Mouse (Mus musculus) limb, embryonic 10.5 days (tissue): ENCODE results near the gene Aagab. TPM values are rescaled to one million over a fixed set of nuclear protein-coding genes. Genes with fewer than 3 reads are reported as not detected.

Experiments used
- DNase-seq: peaks from one replicate; pipeline ENCODE4 v3.0.0-alpha.2; 2017; ENCODE audit warnings: low spot score
- H3K27ac ChIP-seq: fragments of 300-500 bp; sonication (generic); 2 replicates; pipeline ENCODE4 v1.5.1; 2016; ENCODE audit warnings: mild to moderate bottlenecking
- H3K27me3 ChIP-seq: fragments of 300-500 bp; sonication (generic); 2 replicates; pipeline ENCODE4 v1.6.1; 2016; ENCODE audit warnings: low read depth, mild to moderate bottlenecking; ENCODE audit not compliant: poor library complexity, severe bottlenecking
- H3K36me3 ChIP-seq: fragments of 300-500 bp; sonication (generic); 2 replicates; pipeline ENCODE4 v1.6.1; 2016; ENCODE audit warnings: mild to moderate bottlenecking, moderate library complexity
- H3K4me1 ChIP-seq: fragments of 300-500 bp; sonication (generic); 2 replicates; pipeline ENCODE4 v1.6.1; 2016
- H3K4me3 ChIP-seq: fragments of 300-500 bp; sonication (generic); 2 replicates; pipeline ENCODE4 v1.5.1; 2016; ENCODE audit warnings: mild to moderate bottlenecking, moderate library complexity
- H3K9me3 ChIP-seq: fragments of 300-500 bp; sonication (generic); replicated peaks from 2 replicates; pipeline ENCODE4 v1.6.1; 2016; ENCODE audit warnings: mild to moderate bottlenecking
- WGBS: fragments of 180-500 bp; shearing (Covaris S2); methylation state at CpG from one replicate; pipeline ENCODE4 v1.1.7; 2016; 5-methylcytosine and 5-hydroxymethylcytosine counted together
- polyA plus RNA-seq: library from polyadenylated mRNA; unstranded; fragments of >200 nt; fragmentation: Nextera tagmentation; extraction: Ambion mirVana; gene quantifications from 2 replicates; pipeline ENCODE4 v1.2.1, GENCODE M21; 2016

Gene Aagab
- polyA plus RNA-seq, 1 experiment from 2014 or later: 36.8 TPM

- H3K36me3 ChIP-seq: no peaks in the 10 kb centered on the region
- WGBS: 93% methylated on average over 2 of the region's 2 CpGs
- no peaks in the 10 kb centered on the region for H3K27me3 ChIP-seq
- H3K4me3 ChIP-seq: no peak overlapping the region
- H3K4me1 ChIP-seq: peaks cover 86% of the 10 kb centered on the region
- no peak for DNase-seq
- peak overlapping the region; percentile 87 for H3K27ac ChIP-seq
- no peaks in the 10 kb centered on the region for H3K9me3 ChIP-seq
Observed at GRCm38 (mm10) chr9:63609776-63610175, 7.3 kb downstream of the Aagab start.

- DNase-seq: no peak
- no peak overlapping the region for H3K4me3 ChIP-seq
- no peaks in the 10 kb centered on the region for H3K27me3 ChIP-seq
- peaks cover 86% of the 10 kb centered on the region for H3K4me1 ChIP-seq
- no peaks in the 10 kb centered on the region for H3K36me3 ChIP-seq
- WGBS: 93% methylated on average over 6 of the region's 6 CpGs
- H3K9me3 ChIP-seq: no peaks in the 10 kb centered on the region
- H3K27ac ChIP-seq: peak overlapping the region; percentile 87
Observed at GRCm38 (mm10) chr9:63610231-63610630, 7.8 kb downstream of the Aagab start.

- Histone ChIP-seq H3K27me3 (no peaks in the 10 kb centered on the region), H3K9me3 (no peaks in the 10 kb centered on the region), H3K27ac (peak overlapping the region; percentile 87), H3K4me1 (peaks cover 81% of the 10 kb centered on the region), H3K36me3 (no peaks in the 10 kb centered on the region), H3K4me3 (peak overlapping the region; percentile 28)
- 29% methylated on average over 13 of the region's 13 CpGs for WGBS
- peak; percentile 66 for DNase-seq
Observed at GRCm38 (mm10) chr9:63610841-63611366, 8.4 kb downstream of the Aagab start.

GRCm38 (mm10) chr9:63611967-63612366 lies 9.5 kb downstream of the Aagab start:
- H3K4me1 ChIP-seq: peaks cover 81% of the 10 kb centered on the region
- peak overlapping the region; percentile 87 for H3K27ac ChIP-seq
- WGBS: 67% methylated on average over 5 of the region's 5 CpGs

DNA sequence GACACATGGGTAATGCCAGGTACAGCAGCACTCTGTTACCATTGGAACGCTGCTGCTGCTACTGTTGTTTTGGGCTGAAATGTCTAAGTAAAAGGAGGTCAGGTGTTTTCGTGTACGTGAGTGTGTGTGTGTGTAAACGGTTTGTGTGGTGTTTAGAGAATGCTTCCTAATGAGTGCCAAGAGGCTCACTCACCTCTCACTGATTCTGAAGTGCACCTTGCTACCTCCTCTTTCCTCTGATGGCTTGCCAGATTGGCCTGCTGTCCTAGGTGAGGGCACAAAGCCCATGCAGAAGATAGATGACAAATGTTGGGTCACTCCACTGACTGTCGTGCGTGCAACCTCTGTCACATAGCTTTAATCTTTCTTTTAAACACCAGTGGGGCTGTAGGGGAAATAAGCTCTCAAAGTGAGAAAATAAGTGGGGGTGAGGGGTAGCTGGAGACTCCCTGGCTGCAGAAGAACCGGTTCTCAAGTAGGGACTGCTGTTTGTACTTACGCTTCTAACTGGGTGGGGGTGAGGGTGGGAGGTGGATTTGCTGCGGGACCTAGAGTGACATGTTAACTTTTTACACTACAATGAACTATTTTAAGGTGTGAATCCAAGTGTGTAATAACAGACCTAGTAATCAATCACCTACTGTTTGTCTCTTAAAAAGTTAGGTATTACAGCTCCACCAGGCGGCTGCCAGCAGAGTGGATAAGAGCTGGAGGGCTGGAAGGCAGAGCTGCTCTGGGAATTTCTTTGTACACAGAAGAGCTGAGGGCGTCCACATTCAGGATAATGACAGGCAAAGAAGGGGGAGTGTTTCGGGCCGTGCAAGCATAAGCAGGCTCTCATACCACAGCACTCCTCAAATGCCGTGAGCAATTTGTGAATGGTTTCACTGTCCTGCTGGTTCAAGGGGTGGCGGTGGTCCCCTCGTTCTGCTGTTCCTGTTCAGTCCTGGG lies 10.4 kb downstream of the Aagab start:
- Histone ChIP-seq H3K9me3 (no peaks in the 10 kb centered on the region), H3K4me3 (no peak overlapping the region), H3K27ac (peak overlapping the region; percentile 87), H3K27me3 (no peaks in the 10 kb centered on the region), H3K4me1 (peaks cover 76% of the 10 kb centered on the region), H3K36me3 (peaks cover 15% of the 10 kb centered on the region)
- WGBS: 59% methylated on average over 16 of the region's 16 CpGs
- DNase-seq: no peak

More at GRCm38 (mm10) chr9:63611967-63612366, 9.5 kb downstream of the Aagab start:
- H3K4me3 ChIP-seq: no peak overlapping the region
- H3K27me3 ChIP-seq: no peaks in the 10 kb centered on the region
- H3K9me3 ChIP-seq: no peaks in the 10 kb centered on the region
- H3K36me3 ChIP-seq: peaks cover 6% of the 10 kb centered on the region
- DNase-seq: no peak

DNA sequence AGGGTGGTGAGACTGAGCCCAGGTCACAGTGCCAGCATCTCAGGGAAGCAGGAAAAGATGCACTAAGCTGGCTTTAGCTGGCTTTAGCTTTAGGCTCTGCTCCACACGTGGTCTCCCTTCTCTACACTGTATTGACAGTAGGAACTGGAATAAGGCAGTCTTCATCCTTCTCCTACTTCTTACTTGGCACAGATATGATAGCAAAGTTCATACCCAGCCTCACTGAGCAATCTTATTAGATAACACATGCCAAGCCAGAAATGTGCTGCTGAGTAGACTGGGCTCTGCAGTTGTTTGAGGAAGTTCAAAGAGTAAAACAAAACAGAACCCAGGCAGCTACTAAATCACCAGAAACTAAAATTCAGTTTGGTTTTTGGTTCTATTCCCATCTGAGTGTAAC lies 11.1 kb downstream of the Aagab start:
- 53% methylated on average over 1 of the region's 1 CpGs for WGBS
- no peak for DNase-seq
- Histone ChIP-seq H3K27ac (peak overlapping the region; percentile 87), H3K4me1 (peaks cover 68% of the 10 kb centered on the region), H3K4me3 (no peak overlapping the region), H3K36me3 (peaks cover 22% of the 10 kb centered on the region), H3K27me3 (no peaks in the 10 kb centered on the region), H3K9me3 (no peaks in the 10 kb centered on the region)

DNA sequence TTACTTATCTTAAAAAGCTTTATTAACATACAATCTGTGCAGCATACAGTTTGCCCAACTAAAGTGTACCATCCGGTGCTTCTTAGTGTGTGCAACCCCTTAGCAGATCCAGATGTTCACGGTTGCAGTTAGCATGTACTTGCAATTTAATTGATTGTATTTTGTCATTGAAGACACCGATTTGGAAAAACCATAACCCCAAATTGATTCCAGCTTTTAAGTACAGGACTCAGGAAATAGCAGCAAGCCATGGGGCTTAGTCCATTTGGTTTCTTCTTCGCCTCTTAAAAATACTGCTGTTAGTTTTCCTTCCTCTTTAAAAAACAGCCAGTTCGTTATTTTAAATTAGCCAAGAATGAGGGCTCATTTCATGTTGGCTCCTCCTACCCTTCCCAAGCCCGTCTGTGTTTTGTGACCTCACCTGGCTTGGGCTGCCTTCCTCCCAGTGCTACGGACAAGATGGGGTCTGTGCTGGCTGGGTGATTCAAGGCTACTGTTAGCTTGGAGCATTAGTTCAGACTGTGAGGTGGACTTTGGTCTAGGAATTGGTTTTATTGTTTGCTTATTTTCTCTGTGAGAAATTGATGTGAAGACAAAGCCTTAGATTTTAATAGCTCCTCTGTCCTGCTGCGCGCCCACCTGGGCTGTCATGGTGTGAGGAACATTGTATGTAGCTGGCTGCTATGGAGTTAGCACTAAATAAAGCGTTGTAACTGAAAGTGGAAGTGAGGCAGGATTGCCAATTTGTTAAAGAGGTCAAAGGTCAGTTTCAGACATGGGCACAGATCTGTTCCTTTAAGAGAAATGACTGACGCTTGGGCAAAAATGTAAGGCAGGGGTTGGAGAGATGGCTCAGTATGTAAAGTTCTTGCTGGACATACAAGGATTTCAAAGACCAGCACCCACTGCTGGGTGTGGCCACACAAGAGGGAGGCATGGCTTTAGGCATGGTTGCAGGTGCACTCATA lies 11.8 kb downstream of the Aagab start:
- 49% methylated on average over 11 of the region's 11 CpGs for WGBS
- no peak for DNase-seq
- Histone ChIP-seq H3K27ac (peak overlapping the region; percentile 72), H3K27me3 (no peaks in the 10 kb centered on the region), H3K4me3 (no peak overlapping the region), H3K36me3 (peaks cover 29% of the 10 kb centered on the region), H3K4me1 (peaks cover 61% of the 10 kb centered on the region), H3K9me3 (no peaks in the 10 kb centered on the region)

- peaks cover 61% of the 10 kb centered on the region for H3K36me3 ChIP-seq
- peaks cover 51% of the 10 kb centered on the region for H3K4me1 ChIP-seq
- WGBS: 94% methylated on average over 2 of the region's 2 CpGs
- DNase-seq: no peak
- H3K27ac ChIP-seq: no peak overlapping the region
- H3K9me3 ChIP-seq: no peaks in the 10 kb centered on the region
- no peaks in the 10 kb centered on the region for H3K27me3 ChIP-seq
- H3K4me3 ChIP-seq: no peak overlapping the region
Observed at GRCm38 (mm10) chr9:63617967-63618366, 15.5 kb downstream of the Aagab start.

DNA sequence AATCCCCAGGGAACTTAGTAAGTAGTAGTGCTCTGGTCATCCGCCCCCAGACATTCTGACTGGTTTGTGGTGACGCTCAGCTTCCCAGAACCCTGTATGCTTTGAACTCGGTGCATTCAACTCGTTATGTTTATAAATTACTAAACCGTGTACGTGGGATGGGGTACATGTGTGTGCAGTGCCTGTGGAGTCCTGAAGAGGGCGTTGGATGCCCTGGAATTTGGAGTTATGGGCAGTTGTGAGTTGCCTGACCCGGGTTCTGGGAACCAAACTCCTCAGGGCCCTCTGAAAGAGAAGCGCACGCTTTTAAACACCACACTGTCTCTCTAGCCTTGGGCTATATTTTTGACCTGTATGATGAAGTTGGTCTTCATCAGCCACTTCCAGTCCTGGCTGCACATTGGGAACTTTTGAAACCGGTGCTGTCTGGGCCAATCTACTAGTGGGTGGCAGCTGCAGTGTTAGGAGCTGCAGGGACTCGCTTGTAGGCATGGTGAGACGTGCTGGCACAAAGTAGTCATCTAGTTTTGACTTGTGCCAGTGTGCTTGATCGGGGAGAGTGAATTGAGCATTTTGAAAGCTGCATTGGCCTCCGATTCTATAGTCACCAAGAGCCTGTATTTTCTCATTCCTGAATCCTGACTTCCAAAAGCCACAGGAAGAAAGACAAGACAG lies 21.6 kb downstream of the Aagab start:
- no peak overlapping the region for H3K4me3 ChIP-seq
- no peak overlapping the region for H3K27ac ChIP-seq
- peaks cover 41% of the 10 kb centered on the region for H3K4me1 ChIP-seq
- peaks cover 78% of the 10 kb centered on the region for H3K36me3 ChIP-seq
- 67% methylated on average over 15 of the region's 15 CpGs for whole genome bisulfite sequencing
- H3K27me3 ChIP-seq: no peaks in the 10 kb centered on the region
- DNase-seq: no peak
- no peaks in the 10 kb centered on the region for H3K9me3 ChIP-seq

DNA sequence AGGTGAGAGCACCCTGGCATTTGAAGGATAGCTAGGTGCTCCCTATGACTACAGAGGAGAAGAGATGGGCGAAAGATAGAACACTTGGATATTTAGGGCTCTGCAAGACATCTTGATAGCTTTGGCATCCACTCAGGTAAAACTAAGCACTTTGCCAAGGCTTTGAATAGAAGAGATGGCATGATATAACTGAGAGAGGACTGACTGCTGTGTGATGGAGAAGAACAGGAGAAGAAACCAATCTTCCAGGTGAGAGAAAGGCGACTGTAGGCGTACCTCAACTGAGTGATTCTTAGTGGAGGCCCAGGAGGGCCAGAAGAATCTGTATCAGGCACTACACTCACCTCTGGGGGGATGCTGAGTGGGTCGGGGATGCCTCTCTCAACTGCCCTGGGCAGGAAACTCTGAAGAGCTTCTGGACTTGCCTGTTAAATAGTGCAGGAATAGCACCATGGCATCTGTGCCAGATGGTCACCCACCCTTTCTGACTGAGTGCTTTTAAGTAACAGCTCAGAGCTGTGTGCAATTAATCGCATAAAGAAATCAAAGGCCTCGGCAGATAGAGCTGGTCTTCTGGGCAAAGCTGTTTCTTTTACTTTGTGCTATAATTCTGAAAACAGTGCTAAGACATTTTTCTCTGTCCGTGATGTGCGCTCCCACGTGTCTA lies 22.8 kb downstream of the Aagab start:
- H3K36me3 ChIP-seq: peaks cover 79% of the 10 kb centered on the region
- DNase-seq: no peak
- H3K27me3 ChIP-seq: no peaks in the 10 kb centered on the region
- H3K27ac ChIP-seq: no peak overlapping the region
- peaks cover 40% of the 10 kb centered on the region for H3K4me1 ChIP-seq
- 94% methylated on average over 9 of the region's 9 CpGs for WGBS
- H3K9me3 ChIP-seq: no peaks in the 10 kb centered on the region
- H3K4me3 ChIP-seq: no peak overlapping the region

- peaks cover 75% of the 10 kb centered on the region for H3K36me3 ChIP-seq
- no peaks in the 10 kb centered on the region for H3K9me3 ChIP-seq
- 92% methylated on average over 4 of the region's 4 CpGs for WGBS
- no peaks in the 10 kb centered on the region for H3K27me3 ChIP-seq
- DNase-seq: no peak
- H3K27ac ChIP-seq: no peak overlapping the region
- no peaks in the 10 kb centered on the region for H3K4me1 ChIP-seq
- no peak overlapping the region for H3K4me3 ChIP-seq
Observed at GRCm38 (mm10) chr9:63632045-63632444, 29.6 kb downstream of the Aagab start.

GRCm38 (mm10) chr9:63632924-63633323 lies 30.5 kb downstream of the Aagab start:
- Histone ChIP-seq H3K27ac (no peak overlapping the region), H3K27me3 (no peaks in the 10 kb centered on the region), H3K4me1 (no peaks in the 10 kb centered on the region), H3K36me3 (peaks cover 75% of the 10 kb centered on the region), H3K4me3 (no peak overlapping the region), H3K9me3 (no peaks in the 10 kb centered on the region)
- DNase-seq: no peak
- 91% methylated on average over 11 of the region's 11 CpGs for WGBS
